Mouse (Mus musculus) gastrocnemius, adult 2 months (tissue): ENCODE results near the gene Dupd1. TPM values are rescaled to one million over a fixed set of nuclear protein-coding genes. Genes with fewer than 3 reads are reported as not detected.

ENCODE experiments used
- DNase-seq: peaks from one replicate; pipeline ENCODE4 v3.0.0; 2022
- H3K27ac ChIP-seq: fragments of 200-600 bp; 2 replicates; pipeline ENCODE4 v1.8.1; 2022; ENCODE audit warnings: mild to moderate bottlenecking
- H3K4me3 ChIP-seq: fragments of 200-600 bp; 2 replicates; pipeline ENCODE4 v1.8.1; 2022; ENCODE audit warnings: mild to moderate bottlenecking, moderate library complexity
- CTCF ChIP-seq: fragments of 200-600 bp; IDR thresholded peaks from 2 replicates; pipeline ENCODE4 v1.8.1; 2022; ENCODE audit warnings: antibody characterized with exemption, mild to moderate bottlenecking, moderate library complexity
- intact Hi-C: fragments of 180-260 bp; cut with DNase I; formaldehyde crosslinking; loops from one replicate; pipeline ENCODE4 v1.15.1; 2025
- total RNA-seq, 2 experiments: library from RNA; stranded (reverse); gene quantifications; 2 replicates each; pipeline ENCODE4 v1.2.3; 2021

The Dupd1 gene
- total RNA-seq, 2 experiments from 2014 or later = 33.6 to 58.6 TPM

GRCm38 (mm10) chr14:21669633-21670421 is 44.5 kb downstream of the Dupd1 start:
- intact Hi-C loops = no loop called here
- H3K27ac ChIP-seq = no peak overlapping the region
- no peak overlapping the region for H3K4me3 ChIP-seq
- DNase-seq = no peak
- TF ChIP-seq CTCF = no peak

- Histone ChIP-seq H3K4me3 (no peak overlapping the region), H3K27ac (no peak overlapping the region)
- intact Hi-C loops = no loop called here
- no peak for TF ChIP-seq CTCF
- no peak for DNase-seq
These were observed 45.2 kb downstream of the Dupd1 start for GRCm38 (mm10) chr14:21669218-21669617.

- TF ChIP-seq CTCF = peak; percentile 59
- peak; percentile 52 for DNase-seq
- H3K27ac ChIP-seq = no peak overlapping the region
- intact Hi-C loops = loop anchor here (2.0 kb wide), 1 partner anchor 526 kb away; no protein-coding TSS in a partner anchor
- no peak overlapping the region for H3K4me3 ChIP-seq
These were observed 51.8 kb downstream of the Dupd1 start for GRCm38 (mm10) chr14:21662465-21663142.

GRCm38 (mm10) chr14:21659652-21660051 is 54.7 kb downstream of the Dupd1 start:
- peak; percentile 80 for TF ChIP-seq CTCF
- peak overlapping the region; percentile 48 for H3K4me3 ChIP-seq
- intact Hi-C loops = loop anchor here (2.0 kb wide), 1 partner anchor 515 kb away; no protein-coding TSS in a partner anchor
- DNase-seq = peak; percentile 75
- H3K27ac ChIP-seq = peak overlapping the region; percentile 79

- DNase-seq = peak; percentile 65
- Histone ChIP-seq H3K27ac (peak overlapping the region; percentile 79), H3K4me3 (peak overlapping the region; percentile 48)
- intact Hi-C loops = loop anchor here (2.0 kb wide), 1 partner anchor 514 kb away; no protein-coding TSS in a partner anchor
- TF ChIP-seq CTCF = no peak
These were observed 55.2 kb downstream of the Dupd1 start for GRCm38 (mm10) chr14:21659155-21659554.

- Histone ChIP-seq H3K27ac (no peak overlapping the region), H3K4me3 (no peak overlapping the region)
- no peak for TF ChIP-seq CTCF
- intact Hi-C loops = no loop called here
- DNase-seq = no peak
These were observed 60.6 kb downstream of the Dupd1 start for GRCm38 (mm10) chr14:21653813-21654212.

- Histone ChIP-seq H3K4me3 (no peak overlapping the region), H3K27ac (no peak overlapping the region)
- TF ChIP-seq CTCF = no peak
- DNase-seq = no peak
- intact Hi-C loops = no loop called here
These were observed 73.5 kb downstream of the Dupd1 start for GRCm38 (mm10) chr14:21640806-21641435.

- DNase-seq = no peak
- no peak for TF ChIP-seq CTCF
- Histone ChIP-seq H3K27ac (peak overlapping the region; percentile 46), H3K4me3 (no peak overlapping the region)
- intact Hi-C loops = no loop called here
These were observed 77.8 kb downstream of the Dupd1 start for GRCm38 (mm10) chr14:21636548-21636947.

- no peak overlapping the region for H3K27ac ChIP-seq
- no peak for DNase-seq
- H3K4me3 ChIP-seq = no peak overlapping the region
- intact Hi-C loops = no loop called here
- TF ChIP-seq CTCF = no peak
These were observed 82.6 kb downstream of the Dupd1 start for GRCm38 (mm10) chr14:21631665-21632200.

Other genes with a start within 250 kb of the Dupd1 start
- 10 to 100 TPM; 22.2 to 26.0 TPM for gene Kat6b, start 233.1 kb downstream of the Dupd1 start, total RNA-seq
- gene Samd8, start 36.0 kb upstream of the Dupd1 start, total RNA-seq = 10 to 100 TPM; 57.3 to 63.4 TPM
- 100 to 1,000 TPM; 194 to 238 TPM for gene Dusp13, start 36.6 kb upstream of the Dupd1 start, total RNA-seq
- 100 to 1,000 TPM; 320 to 332 TPM for gene Vdac2, start 110.7 kb upstream of the Dupd1 start, total RNA-seq
- 10 to 100 TPM in 1 of 2 experiments, 1 to 10 TPM in 1; 8.8 to 13.0 TPM for gene Comtd1, start 134.4 kb upstream of the Dupd1 start, total RNA-seq